Mouse (Mus musculus) hindbrain, embryonic 12.5 days (tissue): ENCODE results near the gene Trp73. TPM values are rescaled to one million over a fixed set of nuclear protein-coding genes. Genes with fewer than 3 reads are reported as not detected.
A peak's percentile ranks its signal among the peaks of the same experiment; 100 is the strongest.

Source experiments
- ATAC-seq: fragments of 200-750 bp; cut with Nextera tagmentation; 2 replicates; pipeline ENCODE4 v1.8.0; 2017; ENCODE audit warnings: moderate TSS enrichment; ENCODE audit not compliant: low FRiP score
- H3K27ac ChIP-seq: fragments of 300-500 bp; sonication (generic); 2 replicates; pipeline ENCODE4 v1.5.1; 2016; ENCODE audit warnings: mild to moderate bottlenecking
- H3K27me3 ChIP-seq: fragments of 300-500 bp; sonication (generic); 2 replicates; pipeline ENCODE4 v1.6.1; 2016; ENCODE audit warnings: mild to moderate bottlenecking
- H3K36me3 ChIP-seq: fragments of 300-500 bp; sonication (generic); 2 replicates; pipeline ENCODE4 v1.6.1; 2016; ENCODE audit warnings: mild to moderate bottlenecking
- H3K4me1 ChIP-seq: fragments of 300-500 bp; sonication (generic); 2 replicates; pipeline ENCODE4 v1.6.1; 2016
- H3K4me2 ChIP-seq: fragments of 300-500 bp; sonication (generic); replicated peaks from 2 replicates; pipeline ENCODE4 v1.6.1; 2016; ENCODE audit warnings: mild to moderate bottlenecking
- H3K4me3 ChIP-seq: fragments of 300-500 bp; sonication (generic); 2 replicates; pipeline ENCODE4 v1.5.1; 2016; ENCODE audit warnings: mild to moderate bottlenecking
- H3K9ac ChIP-seq: fragments of 300-500 bp; sonication (generic); 2 replicates; pipeline ENCODE4 v1.6.1; 2016; ENCODE audit warnings: mild to moderate bottlenecking, moderate library complexity
- H3K9me3 ChIP-seq: fragments of 300-500 bp; sonication (generic); replicated peaks from 2 replicates; pipeline ENCODE4 v1.6.1; 2016; ENCODE audit warnings: mild to moderate bottlenecking
- WGBS: fragments of 180-500 bp; shearing (Covaris S2); methylation state at CpG from one replicate; pipeline ENCODE4 v1.1.7; 2016; 5-methylcytosine and 5-hydroxymethylcytosine counted together
- polyA plus RNA-seq: library from polyadenylated mRNA; unstranded; fragments of >200 nt; fragmentation: Nextera tagmentation; extraction: Ambion mirVana; gene quantifications from 2 replicates; pipeline ENCODE4 v1.2.1, GENCODE M21; 2016

Trp73 gene
- polyA plus RNA-seq, 1 experiment from 2014 or later = 1.7 TPM

GRCm38 (mm10) chr4:154091356-154091755, 48.7 kb downstream of the Trp73 start:
- no peaks in the 10 kb centered on the region for H3K9me3 ChIP-seq
- no peak overlapping the region for H3K4me2 ChIP-seq
- peaks cover 6% of the 10 kb centered on the region; the same call in 1 of the 2 replicates for H3K4me1 ChIP-seq
- ATAC-seq = no peak
- peaks cover 17% of the 10 kb centered on the region; the same call in 1 of the 2 replicates for H3K27me3 ChIP-seq
- no peak overlapping the region for H3K27ac ChIP-seq
- WGBS = 62% methylated on average over 8 of the region's 8 CpGs
- no peak overlapping the region for H3K9ac ChIP-seq
- H3K4me3 ChIP-seq = no peak overlapping the region
- no peaks in the 10 kb centered on the region for H3K36me3 ChIP-seq

DNA sequence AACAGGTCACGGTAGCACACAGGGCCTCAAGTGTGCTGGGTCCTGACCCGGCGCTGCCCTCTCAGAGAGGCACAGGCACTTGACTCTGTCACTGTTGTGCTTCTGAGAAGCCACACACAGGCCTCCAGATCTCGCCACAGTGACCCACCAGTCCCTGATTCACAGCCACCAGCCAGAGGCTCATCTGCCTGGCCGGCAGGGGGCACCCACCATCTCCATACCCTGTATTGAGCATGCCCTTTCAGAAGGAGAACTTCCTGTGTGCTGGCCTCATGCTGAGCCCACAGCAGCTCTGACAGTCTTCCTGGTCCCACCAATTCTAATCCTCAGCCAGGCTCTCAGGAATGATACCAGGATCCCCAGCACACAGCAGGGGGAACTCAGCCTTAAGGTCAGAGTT, 50.8 kb downstream of the Trp73 start:
- ATAC-seq = no peak
- Histone ChIP-seq H3K9me3 (no peaks in the 10 kb centered on the region), H3K4me3 (no peak overlapping the region), H3K4me1 (no peaks in the 10 kb centered on the region), H3K36me3 (no peaks in the 10 kb centered on the region), H3K9ac (no peak overlapping the region), H3K27ac (no peak overlapping the region), H3K27me3 (peaks cover 8% of the 10 kb centered on the region; the same call in 1 of the 2 replicates), H3K4me2 (no peak overlapping the region)
- WGBS = 61% methylated on average over 5 of the region's 5 CpGs

DNA sequence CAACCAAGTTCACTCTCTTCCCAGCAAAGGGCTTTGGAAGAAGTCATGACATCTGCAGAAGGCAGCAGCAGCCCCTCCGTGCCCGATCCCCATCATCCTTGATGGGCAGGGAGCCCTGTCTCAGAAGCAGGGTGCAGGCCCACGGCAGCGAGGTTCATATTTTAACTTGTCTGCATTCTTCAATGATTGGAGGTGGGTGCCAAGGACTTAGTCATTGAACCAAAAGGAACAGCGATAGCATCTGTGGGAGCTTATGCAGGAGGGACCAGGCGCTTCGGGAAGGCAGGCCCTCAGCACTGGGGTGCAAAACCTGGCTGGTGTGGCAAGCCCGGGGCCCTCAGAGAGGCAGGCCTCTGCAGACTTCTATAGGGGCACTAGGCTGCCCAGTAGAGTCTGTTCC, 53.6 kb downstream of the Trp73 start:
- H3K9ac ChIP-seq = no peak overlapping the region
- H3K4me1 ChIP-seq = no peaks in the 10 kb centered on the region
- H3K4me3 ChIP-seq = no peak overlapping the region
- ATAC-seq = no peak
- H3K9me3 ChIP-seq = no peaks in the 10 kb centered on the region
- H3K27me3 ChIP-seq = peaks cover 23% of the 10 kb centered on the region
- H3K27ac ChIP-seq = no peak overlapping the region
- WGBS = 88% methylated on average over 8 of the region's 8 CpGs
- no peaks in the 10 kb centered on the region for H3K36me3 ChIP-seq
- H3K4me2 ChIP-seq = no peak overlapping the region

- H3K4me1 ChIP-seq = 0 out of 2 replicates have a peak, but pooled peaks cover 4% of the 10 kb centered on the region
- H3K36me3 ChIP-seq = no peaks in the 10 kb centered on the region
- H3K4me2 ChIP-seq = no peak overlapping the region
- no peak overlapping the region for H3K4me3 ChIP-seq
- ATAC-seq = no peak
- peaks cover 29% of the 10 kb centered on the region for H3K27me3 ChIP-seq
- H3K9ac ChIP-seq = no peak overlapping the region
- WGBS = 65% methylated on average over 3 of the region's 3 CpGs
- no peak overlapping the region for H3K27ac ChIP-seq
- no peaks in the 10 kb centered on the region for H3K9me3 ChIP-seq
These were observed 54.2 kb downstream of the Trp73 start for GRCm38 (mm10) chr4:154085856-154086255.

- Histone ChIP-seq H3K4me2 (no peak overlapping the region), H3K27me3 (peaks cover 41% of the 10 kb centered on the region), H3K9ac (no peak overlapping the region), H3K4me3 (no peak overlapping the region), H3K36me3 (no peaks in the 10 kb centered on the region), H3K4me1 (0 out of 2 replicates have a peak, but pooled peaks cover 4% of the 10 kb centered on the region), H3K9me3 (no peaks in the 10 kb centered on the region), H3K27ac (no peak overlapping the region)
- no peak for ATAC-seq
- 24% methylated on average over 1 of the region's 1 CpGs for WGBS
These were observed 58.0 kb downstream of the Trp73 start for GRCm38 (mm10) chr4:154081974-154082373.

GRCm38 (mm10) chr4:154081021-154081420, 59.0 kb downstream of the Trp73 start:
- Histone ChIP-seq H3K27ac (no peak overlapping the region), H3K4me3 (peak overlapping the region; percentile 7; the same call in 1 of the 2 replicates), H3K4me1 (0 out of 2 replicates have a peak, but pooled peaks cover 4% of the 10 kb centered on the region), H3K36me3 (no peaks in the 10 kb centered on the region), H3K9me3 (no peaks in the 10 kb centered on the region), H3K4me2 (0 out of 2 replicates have a peak overlapping the region, but pooled peaks have one; percentile 31), H3K9ac (no peak overlapping the region), H3K27me3 (peaks cover 41% of the 10 kb centered on the region)
- 3% methylated on average over 13 of the region's 13 CpGs for WGBS
- no peak for ATAC-seq

GRCm38 (mm10) chr4:154080211-154080610, 59.8 kb downstream of the Trp73 start:
- Histone ChIP-seq H3K4me1 (0 out of 2 replicates have a peak, but pooled peaks cover 4% of the 10 kb centered on the region), H3K9me3 (no peaks in the 10 kb centered on the region), H3K27me3 (peaks cover 44% of the 10 kb centered on the region), H3K9ac (no peak overlapping the region), H3K4me2 (no peak overlapping the region), H3K36me3 (no peaks in the 10 kb centered on the region), H3K4me3 (no peak overlapping the region), H3K27ac (no peak overlapping the region)
- WGBS = 58% methylated on average over 4 of the region's 4 CpGs
- no peak for ATAC-seq

- Histone ChIP-seq H3K9ac (no peak overlapping the region), H3K9me3 (no peaks in the 10 kb centered on the region), H3K27me3 (peaks cover 45% of the 10 kb centered on the region), H3K4me1 (peaks cover 7% of the 10 kb centered on the region; the same call in 1 of the 2 replicates), H3K27ac (no peak overlapping the region), H3K36me3 (no peaks in the 10 kb centered on the region), H3K4me2 (peak overlapping the region; percentile 38), H3K4me3 (peak overlapping the region; percentile 10; the same call in 1 of the 2 replicates)
- ATAC-seq = no peak
- WGBS = 15% methylated on average over 16 of the region's 16 CpGs
These were observed 68.1 kb downstream of the Trp73 start for GRCm38 (mm10) chr4:154071941-154072340.

GRCm38 (mm10) chr4:154071521-154071920, 68.5 kb downstream of the Trp73 start:
- H3K4me2 ChIP-seq = peak overlapping the region; percentile 38
- H3K9me3 ChIP-seq = no peaks in the 10 kb centered on the region
- peak overlapping the region; percentile 10; the same call in 1 of the 2 replicates for H3K4me3 ChIP-seq
- H3K36me3 ChIP-seq = no peaks in the 10 kb centered on the region
- no peak overlapping the region for H3K9ac ChIP-seq
- WGBS = 3% methylated on average over 15 of the region's 20 CpGs
- peaks cover 7% of the 10 kb centered on the region; the same call in 1 of the 2 replicates for H3K4me1 ChIP-seq
- ATAC-seq = no peak
- H3K27ac ChIP-seq = no peak overlapping the region
- peaks cover 45% of the 10 kb centered on the region for H3K27me3 ChIP-seq

- Histone ChIP-seq H3K27me3 (peaks cover 45% of the 10 kb centered on the region), H3K4me3 (no peak overlapping the region)
- WGBS = under 1% methylated on average over 5 of the region's 5 CpGs
These were observed 69.1 kb downstream of the Trp73 start for GRCm38 (mm10) chr4:154070896-154071295.

GRCm38 (mm10) chr4:154064827-154065773, 74.9 kb downstream of the Trp73 start:
- H3K27ac ChIP-seq = no peak overlapping the region
- no peaks in the 10 kb centered on the region for H3K36me3 ChIP-seq
- H3K27me3 ChIP-seq = peaks cover 15% of the 10 kb centered on the region
- ATAC-seq = 0 out of 2 replicates have a peak, but pooled peaks have one; percentile 40
- no peak overlapping the region for H3K4me3 ChIP-seq
- 61% methylated on average over 14 of the region's 14 CpGs for WGBS
- no peaks in the 10 kb centered on the region for H3K4me1 ChIP-seq
- no peak overlapping the region for H3K4me2 ChIP-seq
- no peaks in the 10 kb centered on the region for H3K9me3 ChIP-seq
- H3K9ac ChIP-seq = no peak overlapping the region

More at GRCm38 (mm10) chr4:154070896-154071295, 69.1 kb downstream of the Trp73 start:
- Histone ChIP-seq H3K9ac (no peak overlapping the region), H3K4me1 (peaks cover 7% of the 10 kb centered on the region; the same call in 1 of the 2 replicates), H3K9me3 (no peaks in the 10 kb centered on the region), H3K27ac (no peak overlapping the region), H3K4me2 (no peak overlapping the region), H3K36me3 (no peaks in the 10 kb centered on the region)
- ATAC-seq = peak; percentile 56; the same call in 1 of the 2 replicates

- Histone ChIP-seq H3K9ac (no peak overlapping the region), H3K4me3 (no peak overlapping the region), H3K9me3 (no peaks in the 10 kb centered on the region), H3K27ac (no peak overlapping the region), H3K27me3 (peaks cover 6% of the 10 kb centered on the region), H3K4me1 (no peaks in the 10 kb centered on the region), H3K4me2 (no peak overlapping the region), H3K36me3 (no peaks in the 10 kb centered on the region)
- no peak for ATAC-seq
- 66% methylated on average over 4 of the region's 4 CpGs for WGBS
These were observed 82.3 kb downstream of the Trp73 start for GRCm38 (mm10) chr4:154057696-154058095.
